Mouse (Mus musculus) forebrain, embryonic 14.5 days (tissue): ENCODE measurements around the gene Repin1. TPM values are rescaled to one million over a fixed set of nuclear protein-coding genes. Genes with fewer than 3 reads are reported as not detected.

Experiments used
- ATAC-seq: fragments of 200-750 bp; cut with Nextera tagmentation; 2 replicates; pipeline ENCODE4 v1.8.0; 2017; ENCODE audit warnings: mild to moderate bottlenecking, moderate library complexity
- DNase-seq: peaks from one replicate; pipeline ENCODE4 v3.0.0-alpha.2; 2015; ENCODE audit warnings: low spot score
- H3K27ac ChIP-seq: fragments of 300-500 bp; sonication (generic); 2 replicates; pipeline ENCODE4 v1.5.1; 2014; ENCODE audit warnings: low read depth, mild to moderate bottlenecking, control low read depth, low read length, moderate library complexity
- H3K27me3 ChIP-seq: fragments of 300-500 bp; sonication (generic); replicated peaks from 2 replicates; pipeline ENCODE4 v1.6.1; 2014; ENCODE audit warnings: low read length, control low read depth, mixed read lengths; ENCODE audit not compliant: control insufficient read depth, insufficient read depth
- H3K36me3 ChIP-seq: fragments of 300-500 bp; sonication (generic); 2 replicates; pipeline ENCODE4 v1.6.1; 2014; ENCODE audit warnings: low read length, control low read depth; ENCODE audit not compliant: control insufficient read depth, insufficient read depth
- H3K4me1 ChIP-seq: fragments of 300-500 bp; sonication (generic); 2 replicates; pipeline ENCODE4 v1.6.1; 2014; ENCODE audit warnings: antibody characterized with exemption, low read length, control low read depth; ENCODE audit not compliant: control insufficient read depth, insufficient read depth
- H3K4me2 ChIP-seq: fragments of 300-500 bp; sonication (generic); 2 replicates; pipeline ENCODE4 v1.6.1; 2014; ENCODE audit warnings: mild to moderate bottlenecking, control low read depth, low read length
- H3K4me3 ChIP-seq: fragments of 300-500 bp; sonication (generic); 2 replicates; pipeline ENCODE4 v1.5.1; 2014; ENCODE audit warnings: low read depth, low read length, control low read depth
- H3K9ac ChIP-seq: fragments of 300-500 bp; sonication (generic); 2 replicates; pipeline ENCODE4 v1.6.1; 2014; ENCODE audit warnings: mild to moderate bottlenecking, low read length, control low read depth, moderate library complexity
- H3K9me3 ChIP-seq: fragments of 300-500 bp; sonication (generic); replicated peaks from 2 replicates; pipeline ENCODE4 v1.6.1; 2016; ENCODE audit warnings: low read length, control low read depth, mixed read lengths; ENCODE audit not compliant: control insufficient read depth
- WGBS: fragments of 180-500 bp; shearing (Covaris S2); extraction: QIAGEN DNeasy Blood & Tissue Kit; methylation state at CpG from one replicate; pipeline ENCODE4 v1.1.7; 2014; 5-methylcytosine and 5-hydroxymethylcytosine counted together
- polyA plus RNA-seq: library from polyadenylated mRNA; unstranded; fragments of >200 nt; fragmentation: Nextera tagmentation; extraction: Ambion mirVana; gene quantifications from 2 replicates; pipeline ENCODE4 v1.2.1, GENCODE M21; 2014

Repin1 gene
- polyA plus RNA-seq, 1 experiment from 2014 or later, result 27.3 TPM

GRCm38 (mm10) chr6:48555104-48555890, 38.4 kb upstream of the Repin1 start:
- ATAC-seq (peak; percentile 87), DNase-seq (peak; percentile 95)
- H3K9ac ChIP-seq, result peak overlapping the region; percentile 77
- H3K9me3 ChIP-seq, result no peaks in the 10 kb centered on the region
- peak overlapping the region; percentile 75 for H3K4me2 ChIP-seq
- peaks cover 8% of the 10 kb centered on the region for H3K4me1 ChIP-seq
- WGBS, result 25% methylated on average over 14 of the region's 14 CpGs
- H3K27ac ChIP-seq, result peak overlapping the region; percentile 97
- peak overlapping the region; percentile 39 for H3K4me3 ChIP-seq
- H3K27me3 ChIP-seq, result no peaks in the 10 kb centered on the region; the same call in 1 of the 2 replicates
- H3K36me3 ChIP-seq, result peaks cover 9% of the 10 kb centered on the region; the same call in 1 of the 2 replicates

GRCm38 (mm10) chr6:48555956-48556355, 37.7 kb upstream of the Repin1 start:
- H3K27me3 ChIP-seq, result no peaks in the 10 kb centered on the region; the same call in 1 of the 2 replicates
- peak overlapping the region; percentile 75 for H3K4me2 ChIP-seq
- no peak overlapping the region for H3K4me3 ChIP-seq
- DNase-seq (no peak), ATAC-seq (no peak)
- H3K36me3 ChIP-seq, result peaks cover 12% of the 10 kb centered on the region; the same call in 1 of the 2 replicates
- WGBS, result 89% methylated on average over 3 of the region's 3 CpGs
- no peak overlapping the region for H3K9ac ChIP-seq
- H3K27ac ChIP-seq, result no peak overlapping the region
- peaks cover 8% of the 10 kb centered on the region for H3K4me1 ChIP-seq
- no peaks in the 10 kb centered on the region for H3K9me3 ChIP-seq

- no peak overlapping the region for H3K4me3 ChIP-seq
- no peak for ATAC-seq
- no peak overlapping the region for H3K9ac ChIP-seq
- no peak overlapping the region for H3K27ac ChIP-seq
- WGBS, result 92% methylated on average over 4 of the region's 4 CpGs
- DNase-seq, result no peak
- H3K4me1 ChIP-seq, result no peaks in the 10 kb centered on the region; the same call in 1 of the 2 replicates
- 0 out of 2 replicates have a peak, but pooled peaks cover 19% of the 10 kb centered on the region for H3K36me3 ChIP-seq
- no peaks in the 10 kb centered on the region for H3K9me3 ChIP-seq
- H3K4me2 ChIP-seq, result no peak overlapping the region
- H3K27me3 ChIP-seq, result no peaks in the 10 kb centered on the region
These were observed 27.9 kb upstream of the Repin1 start for GRCm38 (mm10) chr6:48565693-48566310.

GRCm38 (mm10) chr6:48566312-48566711, 27.4 kb upstream of the Repin1 start:
- no peak overlapping the region for H3K27ac ChIP-seq
- no peak for ATAC-seq
- H3K4me1 ChIP-seq, result no peaks in the 10 kb centered on the region; the same call in 1 of the 2 replicates
- 39% methylated on average over 5 of the region's 5 CpGs for WGBS
- no peak overlapping the region for H3K4me2 ChIP-seq
- H3K9ac ChIP-seq, result no peak overlapping the region
- H3K36me3 ChIP-seq, result 0 out of 2 replicates have a peak, but pooled peaks cover 17% of the 10 kb centered on the region
- no peaks in the 10 kb centered on the region for H3K9me3 ChIP-seq
- H3K4me3 ChIP-seq, result no peak overlapping the region
- no peaks in the 10 kb centered on the region for H3K27me3 ChIP-seq
- DNase-seq, result no peak

- peak; percentile 37 for DNase-seq
- Histone ChIP-seq H3K27ac (no peak overlapping the region), H3K27me3 (no peaks in the 10 kb centered on the region), H3K4me2 (no peak overlapping the region), H3K4me3 (no peak overlapping the region), H3K9ac (no peak overlapping the region; the same call in 1 of the 2 replicates), H3K36me3 (0 out of 2 replicates have a peak, but pooled peaks cover 15% of the 10 kb centered on the region), H3K9me3 (no peaks in the 10 kb centered on the region), H3K4me1 (no peaks in the 10 kb centered on the region; the same call in 1 of the 2 replicates)
- ATAC-seq, result no peak
- WGBS, result 82% methylated on average over 21 of the region's 21 CpGs
These were observed 25.4 kb upstream of the Repin1 start for GRCm38 (mm10) chr6:48568036-48568984.

GRCm38 (mm10) chr6:48569065-48569807, 24.4 kb upstream of the Repin1 start:
- DNase-seq, result no peak
- no peaks in the 10 kb centered on the region for H3K9me3 ChIP-seq
- H3K9ac ChIP-seq, result no peak overlapping the region
- 85% methylated on average over 8 of the region's 8 CpGs for WGBS
- no peaks in the 10 kb centered on the region for H3K27me3 ChIP-seq
- H3K4me2 ChIP-seq, result no peak overlapping the region
- no peaks in the 10 kb centered on the region; the same call in 1 of the 2 replicates for H3K4me1 ChIP-seq
- H3K27ac ChIP-seq, result no peak overlapping the region
- H3K36me3 ChIP-seq, result 0 out of 2 replicates have a peak, but pooled peaks cover 9% of the 10 kb centered on the region
- no peak for ATAC-seq
- H3K4me3 ChIP-seq, result no peak overlapping the region

- no peak overlapping the region for H3K4me3 ChIP-seq
- no peak overlapping the region for H3K9ac ChIP-seq
- no peaks in the 10 kb centered on the region; the same call in 1 of the 2 replicates for H3K4me1 ChIP-seq
- no peaks in the 10 kb centered on the region for H3K36me3 ChIP-seq
- ATAC-seq (no peak), DNase-seq (no peak)
- H3K4me2 ChIP-seq, result no peak overlapping the region
- H3K27ac ChIP-seq, result no peak overlapping the region
- WGBS, result 93% methylated on average over 5 of the region's 5 CpGs
- no peaks in the 10 kb centered on the region for H3K27me3 ChIP-seq
- H3K9me3 ChIP-seq, result no peaks in the 10 kb centered on the region
These were observed 21.7 kb upstream of the Repin1 start for GRCm38 (mm10) chr6:48572014-48572413.

GRCm38 (mm10) chr6:48572572-48573061, 21.1 kb upstream of the Repin1 start, which contains the start of gene Rarres2:
Gene Rarres2, minus strand, starts transcription at chr6:48572789.
- Histone ChIP-seq H3K4me1 (no peaks in the 10 kb centered on the region; the same call in 1 of the 2 replicates), H3K9me3 (no peaks in the 10 kb centered on the region), H3K9ac (no peak within 1 kb of the TSS), H3K4me2 (no peak within 1 kb of the TSS), H3K4me3 (no peak within 1 kb of the TSS), H3K36me3 (no peaks in the 10 kb centered on the region), H3K27ac (no peak within 1 kb of the TSS), H3K27me3 (no peaks in the 10 kb centered on the region)
- ATAC-seq, result no peak
- 33% methylated on average over 6 of the region's 6 CpGs for WGBS
- DNase-seq, result no peak
